Mouse (Mus musculus): Measurements from ENCODE around the gene Nfkbie.
A peak's percentile ranks its signal among the peaks of the same experiment; 100 is the strongest.

GRCm38 (mm10) chr17:45567162-45567601 lies 11.7 kb downstream of the Nfkbie start:
- TF ChIP-seq CTCF (conservative IDR thresholded peaks at IDR 0.05; ENCODE audit: insufficient read depth, insufficient read length, low read depth, low read length) (no peak), POLR2A (IDR thresholded peaks at IDR 0.05; ENCODE audit: low read depth, low read length) (peak; percentile 3)
